Mouse (Mus musculus): Measurements from ENCODE around the gene Zfp622. TPM values are rescaled to one million over a fixed set of nuclear protein-coding genes. Genes with fewer than 3 reads are reported as not detected.
"Not testable (repeated sequence)": the region's sequence is repeated elsewhere in the genome, so short reads cannot be mapped to it uniquely, and the experiment has no call there.

Gene Zfp622
- polyA plus RNA-seq, 1 experiment: 89.1 TPM

DNA sequence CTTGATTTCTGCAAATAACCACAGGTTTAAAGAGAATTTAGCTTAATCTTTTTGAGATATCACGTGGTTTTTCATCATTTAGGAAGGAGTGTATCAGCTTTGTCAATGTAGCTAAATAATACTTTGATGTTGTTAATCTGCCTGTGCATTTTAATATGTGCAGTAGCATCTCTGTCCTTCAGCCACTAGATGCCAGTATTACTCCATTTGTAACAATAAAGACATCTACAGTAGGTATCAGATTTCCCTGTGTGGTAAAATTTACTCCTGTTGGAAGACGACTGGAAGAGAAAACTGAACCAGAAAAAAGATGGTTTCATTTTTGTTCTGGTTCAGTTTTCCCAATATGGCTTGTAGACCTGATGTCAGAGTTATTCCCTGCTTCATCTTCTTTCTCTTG is 11.4 kb downstream of the Zfp622 start:
- H3K4me3 ChIP-seq (ENCODE audit: insufficient read depth, poor library complexity, severe bottlenecking): no peak overlapping the region
- no peak overlapping the region for H3ac ChIP-seq (ENCODE audit: control insufficient read depth, insufficient read length, low read depth)
- peaks cover 50% of the 10 kb centered on the region for H3K79me2 ChIP-seq (ENCODE audit: control insufficient read depth, insufficient read depth)
- H3K79me3 ChIP-seq (ENCODE audit: low read depth): peaks cover 16% of the 10 kb centered on the region
- H3K27me3 ChIP-seq (ENCODE audit: control insufficient read depth, insufficient read depth, insufficient read length): no peaks in the 10 kb centered on the region
- TF ChIP-seq CEBPB (IDR thresholded peaks at IDR 0.05; ENCODE audit: low read depth): no peak
- TF ChIP-seq CTCF (IDR thresholded peaks at IDR 0.05; ENCODE audit: control insufficient read depth, insufficient read depth, insufficient read length): peak; percentile 45
- peaks cover 82% of the 10 kb centered on the region for H3K36me3 ChIP-seq (ENCODE audit: control insufficient read depth, insufficient read depth)

GRCm38 (mm10) chr15:25999545-25999944 is 15.4 kb downstream of the Zfp622 start:
- not testable (repeated sequence) for H3K27me3 ChIP-seq (ENCODE audit: control insufficient read depth, insufficient read depth, insufficient read length); H3K79me3 ChIP-seq (ENCODE audit: low read depth); H3ac ChIP-seq (ENCODE audit: control insufficient read depth, insufficient read length, low read depth); H3K4me3 ChIP-seq (ENCODE audit: insufficient read depth, poor library complexity, severe bottlenecking)
- Histone ChIP-seq H3K36me3 (ENCODE audit: control insufficient read depth, insufficient read depth) (peaks cover 42% of the 10 kb centered on the region), H3K79me2 (ENCODE audit: control insufficient read depth, insufficient read depth) (peaks cover 14% of the 10 kb centered on the region)

- H3K79me2 ChIP-seq (ENCODE audit: control insufficient read depth, insufficient read depth): no peaks in the 10 kb centered on the region
- no peaks in the 10 kb centered on the region for H3K27me3 ChIP-seq (ENCODE audit: control insufficient read depth, insufficient read depth, insufficient read length)
- H3K36me3 ChIP-seq (ENCODE audit: control insufficient read depth, insufficient read depth): no peaks in the 10 kb centered on the region
- no peak overlapping the region for H3ac ChIP-seq (ENCODE audit: control insufficient read depth, insufficient read length, low read depth)
- TF ChIP-seq MYOG (IDR thresholded peaks at IDR 0.05; ENCODE audit: control insufficient read depth, extremely low read depth, insufficient read length) (no peak), USF1 (IDR thresholded peaks at IDR 0.05; ENCODE audit: low read depth) (no peak), CEBPB (IDR thresholded peaks at IDR 0.05; ENCODE audit: low read depth) (no peak), MAX (IDR thresholded peaks at IDR 0.05) (no peak), CTCF (IDR thresholded peaks at IDR 0.05; ENCODE audit: control insufficient read depth, insufficient read depth, insufficient read length) (no peak), FOSL1 (IDR thresholded peaks at IDR 0.05; ENCODE audit: insufficient read depth, low read length, poor library complexity, severe bottlenecking) (no peak), MYOD1 (IDR thresholded peaks at IDR 0.05; ENCODE audit: control insufficient read depth, insufficient read length, low read depth) (no peak)
- no peaks in the 10 kb centered on the region for H3K79me3 ChIP-seq (ENCODE audit: low read depth)
- no peak overlapping the region for H3K4me3 ChIP-seq (ENCODE audit: insufficient read depth, poor library complexity, severe bottlenecking)
These were observed 24.5 kb downstream of the Zfp622 start for GRCm38 (mm10) chr15:26008621-26009020.

GRCm38 (mm10) chr15:26012891-26013290 is 28.7 kb downstream of the Zfp622 start:
- H3K79me3 ChIP-seq (ENCODE audit: low read depth): no peaks in the 10 kb centered on the region
- no peaks in the 10 kb centered on the region for H3K36me3 ChIP-seq (ENCODE audit: control insufficient read depth, insufficient read depth)
- no peak for TF ChIP-seq FOSL1 (IDR thresholded peaks at IDR 0.05; ENCODE audit: insufficient read depth, low read length, poor library complexity, severe bottlenecking)
- no peak for TF ChIP-seq MAX (IDR thresholded peaks at IDR 0.05)
- no peak for TF ChIP-seq MYOG (IDR thresholded peaks at IDR 0.05; ENCODE audit: control insufficient read depth, extremely low read depth, insufficient read length)
- no peak for TF ChIP-seq CTCF (IDR thresholded peaks at IDR 0.05; ENCODE audit: control insufficient read depth, insufficient read depth, insufficient read length)
- no peak for TF ChIP-seq MYOD1 (IDR thresholded peaks at IDR 0.05; ENCODE audit: control insufficient read depth, insufficient read length, low read depth)
- TF ChIP-seq CEBPB (IDR thresholded peaks at IDR 0.05; ENCODE audit: low read depth): no peak
- no peak for TF ChIP-seq USF1 (IDR thresholded peaks at IDR 0.05; ENCODE audit: low read depth)
- no peak overlapping the region for H3K4me3 ChIP-seq (ENCODE audit: insufficient read depth, poor library complexity, severe bottlenecking)
- no peak overlapping the region for H3ac ChIP-seq (ENCODE audit: control insufficient read depth, insufficient read length, low read depth)
- H3K27me3 ChIP-seq (ENCODE audit: control insufficient read depth, insufficient read depth, insufficient read length): no peaks in the 10 kb centered on the region
- no peaks in the 10 kb centered on the region for H3K79me2 ChIP-seq (ENCODE audit: control insufficient read depth, insufficient read depth)

- H3K27me3 ChIP-seq (ENCODE audit: control insufficient read depth, insufficient read depth, insufficient read length): no peaks in the 10 kb centered on the region
- TF ChIP-seq CEBPB (IDR thresholded peaks at IDR 0.05; ENCODE audit: low read depth): no peak
- TF ChIP-seq MYOD1 (IDR thresholded peaks at IDR 0.05; ENCODE audit: control insufficient read depth, insufficient read length, low read depth): peak; percentile 97
- no peak for TF ChIP-seq FOSL1 (IDR thresholded peaks at IDR 0.05; ENCODE audit: insufficient read depth, low read length, poor library complexity, severe bottlenecking)
- H3K79me3 ChIP-seq (ENCODE audit: low read depth): no peaks in the 10 kb centered on the region
- no peaks in the 10 kb centered on the region for H3K79me2 ChIP-seq (ENCODE audit: control insufficient read depth, insufficient read depth)
- H3K4me3 ChIP-seq (ENCODE audit: insufficient read depth, poor library complexity, severe bottlenecking): no peak overlapping the region
- H3K36me3 ChIP-seq (ENCODE audit: control insufficient read depth, insufficient read depth): no peaks in the 10 kb centered on the region
- peak overlapping the region; percentile 35 for H3ac ChIP-seq (ENCODE audit: control insufficient read depth, insufficient read length, low read depth)
These were observed 32.0 kb downstream of the Zfp622 start for GRCm38 (mm10) chr15:26015979-26016665.

DNA sequence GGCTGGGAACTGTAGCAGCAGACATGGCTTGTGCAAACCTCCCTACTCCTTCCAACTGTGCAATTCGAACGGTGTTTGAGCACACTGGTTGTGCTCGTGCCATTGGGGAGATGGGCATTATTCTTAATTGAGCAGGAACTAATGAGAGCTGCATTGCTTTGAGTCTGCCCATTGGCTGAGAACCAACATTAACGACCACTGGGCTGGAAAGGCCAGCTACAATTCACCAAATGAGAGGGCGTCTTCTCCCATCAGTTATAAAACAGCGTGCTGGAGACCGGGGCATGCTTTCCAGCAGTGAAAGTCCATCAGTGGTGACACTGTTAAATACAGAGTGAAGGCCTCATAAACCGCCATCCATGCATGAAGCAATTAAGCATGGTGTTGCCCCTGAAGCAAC is 37.6 kb downstream of the Zfp622 start:
- no peaks in the 10 kb centered on the region for H3K79me2 ChIP-seq (ENCODE audit: control insufficient read depth, insufficient read depth)
- H3K79me3 ChIP-seq (ENCODE audit: low read depth): no peaks in the 10 kb centered on the region
- no peak overlapping the region for H3ac ChIP-seq (ENCODE audit: control insufficient read depth, insufficient read length, low read depth)
- H3K27me3 ChIP-seq (ENCODE audit: control insufficient read depth, insufficient read depth, insufficient read length): no peaks in the 10 kb centered on the region
- no peaks in the 10 kb centered on the region for H3K36me3 ChIP-seq (ENCODE audit: control insufficient read depth, insufficient read depth)
- no peak for TF ChIP-seq MAX (IDR thresholded peaks at IDR 0.05)
- TF ChIP-seq USF1 (IDR thresholded peaks at IDR 0.05; ENCODE audit: low read depth): no peak
- no peak for TF ChIP-seq CEBPB (IDR thresholded peaks at IDR 0.05; ENCODE audit: low read depth)
- no peak for TF ChIP-seq MYOD1 (IDR thresholded peaks at IDR 0.05; ENCODE audit: control insufficient read depth, insufficient read length, low read depth)
- TF ChIP-seq MYOG (IDR thresholded peaks at IDR 0.05; ENCODE audit: control insufficient read depth, extremely low read depth, insufficient read length): no peak
- TF ChIP-seq FOSL1 (IDR thresholded peaks at IDR 0.05; ENCODE audit: insufficient read depth, low read length, poor library complexity, severe bottlenecking): no peak
- TF ChIP-seq CTCF (IDR thresholded peaks at IDR 0.05; ENCODE audit: control insufficient read depth, insufficient read depth, insufficient read length): no peak
- no peak overlapping the region for H3K4me3 ChIP-seq (ENCODE audit: insufficient read depth, poor library complexity, severe bottlenecking)
